Mouse (Mus musculus) liver, embryonic 16.5 days (tissue): ENCODE data around the gene Rcn1. TPM values are rescaled to one million over a fixed set of nuclear protein-coding genes. Genes with fewer than 3 reads are reported as not detected.

Experiments
- ATAC-seq: fragments of 200-750 bp; cut with Nextera tagmentation; 2 replicates; pipeline ENCODE4 v1.8.0; 2017; ENCODE audit warnings: low read depth, mild to moderate bottlenecking, moderate number of reproducible peaks, moderate library complexity
- H3K27ac ChIP-seq: fragments of 300-500 bp; sonication (generic); 2 replicates; pipeline ENCODE4 v1.5.1; 2014; ENCODE audit warnings: mild to moderate bottlenecking, low read length
- H3K27me3 ChIP-seq: fragments of 300-500 bp; sonication (generic); 2 replicates; pipeline ENCODE4 v1.6.1; 2014; ENCODE audit warnings: low read depth, low read length, mixed read lengths; ENCODE audit not compliant: control insufficient read depth, insufficient read depth
- H3K36me3 ChIP-seq: fragments of 300-500 bp; sonication (generic); 2 replicates; pipeline ENCODE4 v1.6.1; 2014; ENCODE audit warnings: mild to moderate bottlenecking; ENCODE audit not compliant: control insufficient read depth, insufficient read depth
- H3K4me1 ChIP-seq: fragments of 300-500 bp; sonication (generic); 2 replicates; pipeline ENCODE4 v1.6.1; 2014; ENCODE audit warnings: low read depth, low read length, mixed read lengths; ENCODE audit not compliant: control insufficient read depth
- H3K4me2 ChIP-seq: fragments of 300-500 bp; sonication (generic); 2 replicates; pipeline ENCODE4 v1.6.1; 2014; ENCODE audit warnings: low read depth, low read length, mixed read lengths
- H3K4me3 ChIP-seq: fragments of 300-500 bp; sonication (generic); 2 replicates; pipeline ENCODE4 v1.5.1; 2014; ENCODE audit warnings: low read depth, mild to moderate bottlenecking, low read length
- H3K9ac ChIP-seq: fragments of 300-500 bp; sonication (generic); 2 replicates; pipeline ENCODE4 v1.6.1; 2014; ENCODE audit warnings: low read depth, low read length
- H3K9me3 ChIP-seq: fragments of 300-500 bp; sonication (generic); replicated peaks from 2 replicates; pipeline ENCODE4 v1.6.1; 2016; ENCODE audit warnings: low read length; ENCODE audit not compliant: control insufficient read depth
- WGBS: fragments of 180-500 bp; shearing (Covaris S2); extraction: QIAGEN DNeasy Blood & Tissue Kit; methylation state at CpG from one replicate; pipeline ENCODE4 v1.1.7; 2014; ENCODE audit not compliant: insufficient replicate concordance; 5-methylcytosine and 5-hydroxymethylcytosine counted together
- polyA plus RNA-seq: library from polyadenylated mRNA; unstranded; fragments of >200 nt; fragmentation: Nextera tagmentation; extraction: Ambion mirVana; gene quantifications from 2 replicates; pipeline ENCODE4 v1.2.1, GENCODE M21; 2015

Gene Rcn1
- polyA plus RNA-seq, 1 experiment from 2014 or later, result 13.8 TPM

DNA sequence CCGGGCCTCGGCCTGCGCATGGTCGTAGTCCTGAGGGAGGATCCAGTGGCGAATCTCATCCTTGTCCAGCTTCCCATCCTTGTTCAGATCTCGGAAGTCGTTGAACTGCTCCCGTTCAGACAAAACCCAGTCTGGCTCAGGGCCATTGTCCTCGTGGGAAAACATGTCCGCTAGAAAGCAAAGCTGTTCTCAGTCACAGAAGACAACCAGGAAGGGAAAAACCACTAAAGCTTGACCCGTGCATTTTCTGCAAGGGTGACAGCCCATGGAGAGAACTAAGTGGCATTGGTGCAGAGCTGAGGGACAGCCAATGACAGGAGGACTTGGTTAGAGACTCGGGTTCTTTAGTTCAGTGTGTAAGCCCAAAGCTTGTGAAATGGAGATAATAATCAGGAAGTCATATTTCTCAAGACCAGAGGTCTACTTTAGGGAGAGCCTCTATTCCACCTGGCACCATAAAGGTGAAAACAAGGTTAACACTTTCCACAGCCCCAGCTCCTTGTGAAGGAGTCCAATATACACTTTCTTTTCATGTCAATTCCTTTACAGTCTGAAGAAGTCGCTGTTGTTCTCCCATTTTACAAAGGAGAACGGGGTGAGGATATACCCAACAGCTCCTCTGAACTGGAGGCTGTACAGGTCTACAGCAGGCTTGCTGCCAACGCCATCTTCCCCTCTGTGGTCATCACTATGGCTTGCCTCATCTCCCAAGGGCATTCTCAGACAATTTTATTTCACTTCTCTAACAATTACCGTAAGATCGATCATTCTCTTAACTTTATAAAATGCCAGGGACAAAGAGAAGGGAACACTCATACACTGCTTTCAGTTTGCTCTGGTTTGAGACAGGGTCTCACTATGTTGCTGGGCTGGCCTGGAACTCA is 9.9 kb downstream of the Rcn1 start:
- Histone ChIP-seq H3K27me3 (no peaks in the 10 kb centered on the region), H3K4me3 (no peak overlapping the region), H3K9me3 (no peaks in the 10 kb centered on the region), H3K9ac (no peak overlapping the region), H3K4me2 (no peak overlapping the region), H3K4me1 (no peaks in the 10 kb centered on the region), H3K36me3 (no peaks in the 10 kb centered on the region; the same call in 1 of the 2 replicates), H3K27ac (no peak overlapping the region)
- 75% methylated on average over 17 of the region's 17 CpGs for WGBS
- ATAC-seq, result no peak

- H3K27ac ChIP-seq, result no peak overlapping the region
- 61% methylated on average over 4 of the region's 4 CpGs for WGBS
Measured at GRCm38 (mm10) chr2:105386418-105386817, 12.7 kb downstream of the Rcn1 start.

DNA sequence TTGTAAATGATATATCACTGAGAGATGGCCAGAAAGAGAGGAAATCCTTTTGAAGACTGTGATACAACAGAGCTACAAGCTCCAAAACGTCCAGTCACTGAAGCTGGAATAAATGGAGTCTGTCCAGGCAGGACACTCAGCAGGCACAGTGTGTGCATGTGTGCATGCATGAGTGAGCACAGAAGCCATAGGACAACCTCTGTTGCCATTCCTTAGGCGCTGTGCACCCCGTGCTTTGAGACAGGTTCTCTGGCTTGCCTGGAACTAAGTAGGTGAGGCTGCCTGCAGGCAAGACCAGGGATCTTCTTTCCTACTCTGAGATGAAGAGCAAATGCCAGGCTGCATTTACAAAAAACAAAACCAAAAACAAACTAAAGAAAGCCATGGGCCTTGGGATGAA is 14.1 kb downstream of the Rcn1 start:
- H3K4me3 ChIP-seq, result no peak overlapping the region
- H3K27ac ChIP-seq, result no peak overlapping the region
- WGBS, result 59% methylated on average over 3 of the region's 3 CpGs
- no peaks in the 10 kb centered on the region for H3K27me3 ChIP-seq
- H3K36me3 ChIP-seq, result no peaks in the 10 kb centered on the region
- no peak overlapping the region for H3K9ac ChIP-seq
- ATAC-seq, result no peak
- no peaks in the 10 kb centered on the region for H3K4me1 ChIP-seq
- H3K4me2 ChIP-seq, result no peak overlapping the region
- no peaks in the 10 kb centered on the region for H3K9me3 ChIP-seq

More at GRCm38 (mm10) chr2:105386418-105386817, 12.7 kb downstream of the Rcn1 start:
- ATAC-seq, result no peak
- H3K27me3 ChIP-seq, result no peaks in the 10 kb centered on the region
- H3K4me3 ChIP-seq, result no peak overlapping the region
- no peak overlapping the region for H3K9ac ChIP-seq
- H3K9me3 ChIP-seq, result no peaks in the 10 kb centered on the region
- H3K4me1 ChIP-seq, result no peaks in the 10 kb centered on the region
- H3K36me3 ChIP-seq, result no peaks in the 10 kb centered on the region
- H3K4me2 ChIP-seq, result no peak overlapping the region

DNA sequence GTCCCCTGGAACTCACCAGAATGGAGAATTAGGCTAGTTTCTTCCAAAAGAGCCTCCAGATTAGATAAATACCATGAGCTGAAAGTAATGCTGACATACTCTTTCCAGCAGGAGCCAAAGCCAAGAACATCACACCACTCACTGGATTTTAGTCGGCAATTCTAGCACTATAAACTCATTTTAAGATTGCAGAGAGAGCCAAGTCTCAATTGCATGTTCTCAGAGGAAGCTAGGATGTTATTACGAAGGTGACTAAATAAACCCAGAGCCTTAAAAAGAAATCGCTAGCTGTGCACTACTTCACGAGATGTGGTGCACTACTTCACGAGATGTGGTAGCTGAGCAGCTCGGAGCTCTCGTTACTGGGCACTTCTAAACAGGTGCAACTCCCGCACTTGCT is 16.1 kb downstream of the Rcn1 start:
- H3K27ac ChIP-seq, result no peak overlapping the region
- ATAC-seq, result no peak
- 78% methylated on average over 8 of the region's 8 CpGs for WGBS

GRCm38 (mm10) chr2:105380757-105381319 is 18.3 kb downstream of the Rcn1 start:
- Histone ChIP-seq H3K9ac (no peak overlapping the region), H3K27ac (no peak overlapping the region), H3K4me3 (no peak overlapping the region), H3K9me3 (no peaks in the 10 kb centered on the region), H3K36me3 (no peaks in the 10 kb centered on the region), H3K4me2 (no peak overlapping the region), H3K4me1 (no peaks in the 10 kb centered on the region; the same call in 1 of the 2 replicates), H3K27me3 (no peaks in the 10 kb centered on the region)
- no peak for ATAC-seq
- 29% methylated on average over 3 of the region's 3 CpGs for WGBS

More for the DNA sequence above, 16.1 kb downstream of the Rcn1 start:
- Histone ChIP-seq H3K9me3 (no peaks in the 10 kb centered on the region), H3K36me3 (no peaks in the 10 kb centered on the region), H3K9ac (no peak overlapping the region), H3K4me1 (no peaks in the 10 kb centered on the region; the same call in 1 of the 2 replicates), H3K4me2 (no peak overlapping the region), H3K27me3 (no peaks in the 10 kb centered on the region), H3K4me3 (no peak overlapping the region)

DNA sequence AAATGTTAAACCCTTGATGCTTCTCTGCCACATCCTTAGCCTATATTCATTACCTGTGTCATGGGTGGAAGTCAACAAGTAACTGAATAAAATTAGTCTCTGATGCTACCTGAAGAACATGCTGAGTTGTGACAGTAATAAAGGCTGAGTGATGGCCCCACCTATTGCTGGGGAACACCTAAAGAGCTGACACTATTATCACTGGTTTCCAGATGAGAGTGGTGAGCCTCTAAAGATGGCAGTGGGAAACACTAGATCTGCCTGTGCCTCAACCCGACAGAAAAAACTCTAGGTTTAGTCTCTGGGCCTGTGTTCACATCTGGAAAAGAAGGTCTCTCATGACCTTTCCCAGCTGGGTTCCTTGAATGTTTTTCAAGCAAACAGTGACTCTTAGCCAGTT is 19.4 kb downstream of the Rcn1 start:
- WGBS, result 27% methylated on average over 1 of the region's 1 CpGs
- Histone ChIP-seq H3K36me3 (no peaks in the 10 kb centered on the region), H3K27me3 (no peaks in the 10 kb centered on the region), H3K4me2 (no peak overlapping the region), H3K9ac (no peak overlapping the region), H3K9me3 (no peaks in the 10 kb centered on the region), H3K4me1 (no peaks in the 10 kb centered on the region; the same call in 1 of the 2 replicates), H3K4me3 (no peak overlapping the region), H3K27ac (no peak overlapping the region)
- ATAC-seq, result no peak

GRCm38 (mm10) chr2:105375705-105376104 is 23.4 kb downstream of the Rcn1 start:
- Histone ChIP-seq H3K4me1 (no peaks in the 10 kb centered on the region; the same call in 1 of the 2 replicates), H3K27ac (no peak overlapping the region), H3K4me3 (no peak overlapping the region), H3K9me3 (no peaks in the 10 kb centered on the region), H3K27me3 (no peaks in the 10 kb centered on the region), H3K4me2 (no peak overlapping the region), H3K36me3 (no peaks in the 10 kb centered on the region), H3K9ac (no peak overlapping the region)
- WGBS, result 57% methylated on average over 4 of the region's 4 CpGs
- ATAC-seq, result no peak

DNA sequence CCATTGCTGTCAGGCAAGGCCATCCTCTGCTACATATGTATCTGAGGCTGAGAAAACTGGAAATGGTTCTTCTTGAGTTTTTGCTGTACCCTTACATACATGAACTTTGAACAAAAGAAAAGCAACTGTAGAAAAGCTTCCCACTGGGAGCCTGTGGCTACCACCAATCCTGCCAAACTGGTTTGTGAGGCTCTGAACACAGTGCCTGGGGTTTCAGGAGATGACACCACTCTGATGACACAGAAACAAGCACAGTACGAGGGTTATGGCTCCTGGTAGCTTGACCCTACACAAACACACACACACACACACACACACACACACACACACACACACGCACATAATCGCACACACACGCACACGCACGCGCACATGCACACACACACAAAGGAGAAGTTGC is 23.9 kb downstream of the Rcn1 start:
- Histone ChIP-seq H3K9ac (no peak overlapping the region), H3K4me1 (no peaks in the 10 kb centered on the region; the same call in 1 of the 2 replicates), H3K36me3 (no peaks in the 10 kb centered on the region), H3K4me3 (no peak overlapping the region), H3K9me3 (no peaks in the 10 kb centered on the region), H3K27me3 (no peaks in the 10 kb centered on the region), H3K27ac (no peak overlapping the region), H3K4me2 (no peak overlapping the region)
- ATAC-seq, result no peak
- 55% methylated on average over 7 of the region's 7 CpGs for WGBS

DNA sequence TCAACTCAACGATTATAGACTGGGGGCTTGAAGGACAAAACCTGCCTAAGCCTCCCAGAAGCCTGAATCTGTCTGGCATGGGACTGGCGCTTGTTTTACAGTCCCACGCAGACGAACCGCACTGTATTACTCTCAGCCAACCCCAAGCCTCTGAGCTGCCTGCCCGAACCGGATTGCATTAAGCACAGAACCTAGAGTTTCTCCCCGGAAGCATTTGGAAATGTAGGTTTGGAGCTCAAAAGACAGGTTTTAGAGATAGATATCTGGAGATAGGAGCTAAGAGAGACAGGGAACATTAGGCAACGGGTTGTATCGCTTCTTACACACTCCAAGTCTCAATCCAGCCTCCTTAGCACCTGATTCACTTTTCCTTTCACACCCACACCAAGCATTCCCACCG is 25.5 kb downstream of the Rcn1 start:
- 64% methylated on average over 11 of the region's 11 CpGs for WGBS
- H3K27me3 ChIP-seq, result no peaks in the 10 kb centered on the region
- H3K4me2 ChIP-seq, result no peak overlapping the region
- H3K36me3 ChIP-seq, result no peaks in the 10 kb centered on the region
- no peak overlapping the region for H3K27ac ChIP-seq
- no peak for ATAC-seq
- H3K4me1 ChIP-seq, result no peaks in the 10 kb centered on the region
- H3K4me3 ChIP-seq, result no peak overlapping the region
- H3K9me3 ChIP-seq, result no peaks in the 10 kb centered on the region
- no peak overlapping the region for H3K9ac ChIP-seq
